Mouse (Mus musculus): ENCODE measurements around the gene Gckr. TPM values are rescaled to one million over a fixed set of nuclear protein-coding genes. Genes with fewer than 3 reads are reported as not detected.
"Not testable (repeated sequence)": the region's sequence is repeated elsewhere in the genome, so short reads cannot be mapped to it uniquely, and the experiment has no call there.

The Gckr gene
- total RNA-seq, 4 experiments from 2014 or later: not detected

DNA sequence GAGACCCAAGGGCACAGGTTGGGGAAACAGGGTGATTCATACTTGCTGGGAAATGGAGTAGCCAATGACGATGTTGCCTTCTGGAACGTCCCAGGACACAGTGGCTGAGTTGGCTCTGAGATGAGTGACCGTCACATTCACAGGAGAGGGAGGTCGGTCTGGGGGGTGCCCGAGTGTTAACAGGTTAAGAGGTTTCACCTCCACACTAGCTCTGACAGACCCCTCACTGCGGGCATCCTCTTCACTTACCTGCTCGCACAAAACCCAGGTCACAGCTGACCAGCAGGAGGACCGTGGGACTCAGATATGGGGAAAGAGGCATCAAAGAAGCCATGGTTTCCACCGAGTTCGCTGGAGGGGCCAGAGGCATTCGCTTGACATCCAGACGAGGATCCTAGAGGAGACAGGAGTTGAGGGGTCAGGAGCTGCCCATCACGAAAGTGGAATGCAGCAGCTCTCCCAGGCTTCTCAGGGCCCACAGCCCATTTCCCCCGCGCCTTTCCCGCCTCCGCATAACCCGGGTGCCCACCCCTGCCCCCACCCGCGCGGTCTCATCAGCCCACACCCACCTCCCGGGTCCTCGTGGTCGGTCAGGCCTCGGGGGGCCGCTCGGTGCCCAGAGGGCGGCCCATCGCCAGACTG is 2.2 kb upstream of the Gckr start:
- no peak for DNase-seq (ENCODE audit: low spot score in 2 of 2)

GRCm38 (mm10) chr5:31295606-31296141 is 1.6 kb upstream of the Gckr start, which contains the start of gene Fndc4:
Fndc4 (minus strand) TSS chr5:31296080.
- DNase-seq (ENCODE audit: low spot score in 2 of 2): no peak

GRCm38 (mm10) chr5:31297981-31298380 is 738 bp downstream of the Gckr start:
- no peak for DNase-seq (ENCODE audit: low spot score in 2 of 2)

DNA sequence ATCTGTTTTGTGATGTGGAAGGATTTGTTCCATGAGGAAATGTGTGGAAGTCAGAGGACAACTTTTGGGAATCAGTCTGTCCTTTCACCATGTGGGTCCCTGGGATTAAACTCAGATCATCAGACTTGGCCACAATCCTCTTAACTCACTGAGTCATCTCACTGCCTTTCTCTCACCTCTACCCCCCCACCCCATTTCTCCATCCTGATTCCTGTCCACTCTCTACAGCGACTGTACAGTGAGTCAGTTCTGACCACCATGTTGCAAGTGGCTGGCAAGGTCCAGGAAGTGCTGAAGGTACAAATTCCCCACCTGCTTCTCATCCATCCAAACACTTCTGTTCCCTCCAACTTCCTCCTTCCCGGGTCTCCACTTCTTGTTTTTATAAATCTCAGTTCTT is 1.2 kb downstream of the Gckr start:
- no peak for DNase-seq (ENCODE audit: low spot score in 2 of 2)

- DNase-seq (ENCODE audit: low spot score in 2 of 2): no peak
Observed at GRCm38 (mm10) chr5:31301866-31302265, 4.6 kb downstream of the Gckr start.

- no peak for DNase-seq (ENCODE audit: low spot score in 2 of 2)
Observed at GRCm38 (mm10) chr5:31303093-31303492, 5.8 kb downstream of the Gckr start.

- DNase-seq (ENCODE audit: low spot score in 2 of 2): no peak
Observed at GRCm38 (mm10) chr5:31312806-31313205, 15.6 kb downstream of the Gckr start.

GRCm38 (mm10) chr5:31322776-31323175 is 25.5 kb downstream of the Gckr start:
- DNase-seq (ENCODE audit: low spot score in 2 of 2): no peak

GRCm38 (mm10) chr5:31324085-31324484 is 26.8 kb downstream of the Gckr start:
- DNase-seq (ENCODE audit: low spot score in 2 of 2): no peak

DNA sequence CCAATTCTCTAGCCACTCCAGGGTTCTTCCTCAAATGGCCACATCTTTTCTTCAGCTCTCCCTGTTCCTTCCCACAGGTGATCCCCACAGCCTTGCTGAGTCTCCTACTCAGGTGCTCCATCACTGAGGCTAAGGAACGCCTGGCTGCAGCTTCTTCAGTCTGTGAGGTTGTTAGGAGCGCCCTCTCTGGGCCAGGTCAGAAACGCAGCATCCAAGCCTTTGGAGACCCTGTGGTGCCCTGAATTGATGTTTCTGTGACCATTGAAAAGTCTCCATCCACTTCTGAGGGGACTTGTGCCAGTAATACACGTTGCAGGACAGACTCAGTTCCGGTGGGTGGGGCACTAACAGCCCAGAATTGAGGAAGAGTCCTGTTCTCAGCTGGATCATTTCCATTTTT is 29.6 kb downstream of the Gckr start:
- DNase-seq (ENCODE audit: low spot score in 2 of 2): no peak

GRCm38 (mm10) chr5:31328255-31328654 is 31.0 kb downstream of the Gckr start:
- peak; percentile 6 to 30 for DNase-seq (ENCODE audit: low spot score in 2 of 2)

DNA sequence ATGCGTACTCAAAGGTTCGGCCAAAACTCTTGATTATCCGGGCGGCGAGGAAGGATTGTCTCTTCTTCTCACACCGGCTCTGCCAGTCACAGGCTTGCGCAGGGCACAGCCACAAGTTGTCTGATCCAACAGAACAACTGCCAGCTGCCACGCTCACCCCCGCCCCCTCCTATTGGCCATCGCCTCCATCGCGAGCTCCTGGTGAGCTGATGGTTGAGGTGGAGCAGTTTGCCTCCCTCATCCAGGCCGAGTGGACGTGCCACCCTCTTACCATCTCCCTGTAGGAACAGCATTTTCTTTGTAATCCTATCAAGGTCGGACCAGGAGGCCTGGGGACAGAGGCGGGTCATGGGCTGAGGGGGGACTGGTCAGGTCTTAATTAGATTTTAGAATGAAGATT is 60.3 kb downstream of the Gckr start:
- not testable (repeated sequence) for DNase-seq (ENCODE audit: low spot score in 2 of 2)

DNA sequence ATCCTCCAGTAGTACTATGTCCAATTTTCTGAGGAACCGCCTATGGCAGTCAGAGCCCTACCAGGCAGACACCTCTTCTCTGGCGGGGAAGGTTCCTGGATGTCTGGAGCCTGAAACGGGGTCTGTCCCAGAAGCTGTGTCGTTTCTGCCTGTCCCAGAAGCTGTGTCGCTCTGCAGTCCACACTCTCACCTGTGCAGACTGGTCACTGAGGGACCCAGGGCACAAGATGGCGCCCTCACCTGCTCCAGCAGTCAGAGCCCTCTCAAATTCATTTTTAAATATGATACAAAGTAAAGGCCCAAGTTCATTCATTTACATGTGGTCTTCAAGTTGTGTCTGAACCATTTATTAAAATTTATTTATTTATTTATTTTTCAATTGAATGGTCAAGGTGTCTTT is 63.7 kb downstream of the Gckr start:
- DNase-seq (ENCODE audit: low spot score in 2 of 2): no peak

Other genes starting within 250 kb of the Gckr start
- gene Atraid, start 249.1 kb upstream of the Gckr start, total RNA-seq (2022): 10 to 100 TPM; 41.9 to 51.2 (median 47.9) TPM
- gene Slc5a6, start 248.5 kb upstream of the Gckr start, total RNA-seq (2022): 1 to 10 TPM; 6.1 to 7.9 (median 6.7) TPM
- 10 to 100 TPM; 25.5 to 30.8 (median 27.9) TPM for gene Cad, start 242.7 kb upstream of the Gckr start, total RNA-seq (2022)
- gene Dnajc5g, start 191.2 kb upstream of the Gckr start, total RNA-seq (2022): not detected
- under 1 TPM in 2 of 4 experiments, not detected in 2; 0.18 to 0.24 TPM for gene Slc30a3, start 189.2 kb upstream of the Gckr start, total RNA-seq (2022)
- 100 to 1,000 TPM; 420 to 527 (median 441) TPM for gene Trim54, start 180.7 kb upstream of the Gckr start, total RNA-seq (2022)
- not detected for gene Ucn, start 158.6 kb upstream of the Gckr start, total RNA-seq (2022)
- gene Mpv17, start 143.2 kb upstream of the Gckr start, total RNA-seq (2022): 10 to 100 TPM; 19.2 to 26.8 (median 22.7) TPM
- under 1 TPM; 0.15 to 0.56 (median 0.29) TPM for gene Gm29609, start 117.5 kb upstream of the Gckr start, total RNA-seq (2022)
- gene Gtf3c2, start 117.3 kb upstream of the Gckr start, total RNA-seq (2022): 10 to 100 TPM; 20.5 to 28.0 (median 23.2) TPM
- gene Snx17, start 104.2 kb upstream of the Gckr start, total RNA-seq (2022): 10 to 100 TPM; 31.3 to 35.8 (median 31.7) TPM
- gene Eif2b4, start 104.0 kb upstream of the Gckr start, total RNA-seq (2022): 10 to 100 TPM; 42.1 to 68.2 (median 50.8) TPM
- gene Zfp513, start 95.1 kb upstream of the Gckr start, total RNA-seq (2022): 10 to 100 TPM in 1 of 4 experiments, 1 to 10 TPM in 3; 6.5 to 12.3 (median 8.5) TPM
- 10 to 100 TPM; 38.2 to 49.9 (median 45.2) TPM for gene Ppm1g, start 76.8 kb upstream of the Gckr start, total RNA-seq (2022)
- gene Nrbp1, start 56.6 kb upstream of the Gckr start, total RNA-seq (2022): 10 to 100 TPM; 43.9 to 54.8 (median 51.2) TPM
- gene Gm9970, start 56.2 kb upstream of the Gckr start, total RNA-seq (2022): not detected
- 1 to 10 TPM in 3 of 4 experiments, under 1 TPM in 1; 0.68 to 1.4 (median 1.2) TPM for gene Krtcap3, start 45.8 kb upstream of the Gckr start, total RNA-seq (2022)
- 10 to 100 TPM; 24.6 to 32.9 (median 28.6) TPM for gene Ift172, start 6.3 kb upstream of the Gckr start, total RNA-seq (2022)
- gene Fndc4, start 1.4 kb upstream of the Gckr start, total RNA-seq (2022): 1 to 10 TPM; 1.1 to 2.0 (median 1.2) TPM
- 10 to 100 TPM; 11.5 to 14.3 (median 12.8) TPM for gene Zfp512, start 155.0 kb downstream of the Gckr start, total RNA-seq (2022)
- not detected for gene 4930548H24Rik, start 188.3 kb downstream of the Gckr start, total RNA-seq (2022)
- gene Gpn1, start 197.3 kb downstream of the Gckr start, total RNA-seq (2022): 10 to 100 TPM; 17.7 to 26.0 (median 20.7) TPM
- 10 to 100 TPM; 21.0 to 25.7 (median 22.2) TPM for gene Slc4a1ap, start 229.6 kb downstream of the Gckr start, total RNA-seq (2022)
- gene Supt7l, start 230.4 kb downstream of the Gckr start, total RNA-seq (2022): 10 to 100 TPM; 10.6 to 12.5 (median 11.2) TPM

All from gastrocnemius, adult 8-10 months (tissue).